Mouse (Mus musculus): Measurements from ENCODE around the gene Ralb.

GRCm38 (mm10) chr1:119442901-119443300 lies 61.7 kb downstream of the Ralb start:
- TF ChIP-seq CTCF (IDR thresholded peaks at IDR 0.05; ENCODE audit: borderline replicate concordance, extremely low read depth, insufficient read depth, insufficient read length), result no peak
- no peak for TF ChIP-seq POLR2A (IDR thresholded peaks at IDR 0.05; ENCODE audit: borderline replicate concordance, extremely low read depth, insufficient read depth, insufficient read length, poor library complexity, severe bottlenecking)
